Mouse (Mus musculus): Measurements from ENCODE around the gene Nrd1. TPM values are rescaled to one million over a fixed set of nuclear protein-coding genes. Genes with fewer than 3 reads are reported as not detected.

Nrd1 gene
- polyA plus RNA-seq (2015; fragmentation: Nextera tagmentation; extraction: Ambion mirVana): 72.4 and 75.4 TPM in 2 replicates

DNA sequence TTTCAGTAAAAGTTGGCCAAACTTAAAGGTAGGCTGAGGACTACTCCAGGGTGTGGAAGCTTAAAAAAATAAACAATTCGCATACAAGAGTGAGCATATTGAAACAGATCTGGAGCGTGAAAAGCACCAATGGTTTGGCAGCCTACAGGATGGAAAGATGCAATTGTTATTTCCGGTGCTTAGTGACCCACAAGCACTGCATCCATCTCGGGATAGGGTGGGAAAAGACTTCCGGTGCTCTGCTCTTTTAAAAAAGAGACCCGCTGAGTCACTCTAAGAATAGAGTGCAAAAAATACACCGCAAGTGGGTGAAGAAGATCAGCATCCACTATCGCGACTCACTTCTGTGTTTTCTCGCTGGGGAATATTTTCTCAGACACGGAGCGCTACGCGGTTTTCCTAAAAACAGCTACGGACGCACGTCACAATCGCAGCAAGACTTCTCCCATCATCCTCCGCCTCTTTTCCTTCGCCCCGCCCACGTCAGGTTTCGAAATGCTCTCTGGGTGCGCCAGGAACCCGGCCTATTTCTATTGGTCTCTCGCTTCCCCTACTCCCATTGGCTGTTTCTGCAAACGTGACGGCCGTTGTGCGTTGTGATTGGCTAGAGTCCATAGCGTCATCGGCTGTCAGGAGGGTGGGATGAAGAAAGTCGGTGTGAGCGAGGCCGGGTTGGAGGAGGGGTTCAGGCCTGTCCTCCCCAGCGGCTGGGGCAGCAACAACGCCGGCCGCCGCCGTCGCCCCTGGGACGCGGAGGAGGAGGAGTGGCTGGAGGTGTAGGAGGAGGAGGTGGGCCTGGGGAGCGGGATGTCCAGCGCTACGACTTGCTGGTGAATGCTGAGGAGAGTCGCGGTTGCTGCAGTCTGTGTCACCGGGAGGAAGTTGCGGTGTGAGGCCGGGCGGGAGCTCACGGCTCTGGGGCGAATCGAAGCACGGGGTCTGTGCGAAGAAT lies at the start of gene Nrd1:
TSS of gene Nrd1 (plus strand) at position 657 of the 952 bp plus-strand sequence.
- Histone ChIP-seq H3K9ac (peak within 1 kb of the TSS; percentile 87), H3K36me3 (peaks cover 9% of the 10 kb centered on the region; the same call in 1 of the 2 replicates), H3K9me3 (replicated peaks) (no peaks in the 10 kb centered on the region), H3K27me3 (no peaks in the 10 kb centered on the region), H3K4me3 (replicated peaks) (peak within 1 kb of the TSS; percentile 93), H3K4me2 (replicated peaks) (peak within 1 kb of the TSS; percentile 64), H3K4me1 (peaks cover 18% of the 10 kb centered on the region), H3K27ac (replicated peaks) (peak within 1 kb of the TSS; percentile 98)
- WGBS: under 1% methylated on average over 56 of the region's 58 CpGs
- peak; percentile 99 for ATAC-seq (ENCODE audit: insufficient number of reproducible peaks, low FRiP score, low TSS enrichment, low read depth)

DNA sequence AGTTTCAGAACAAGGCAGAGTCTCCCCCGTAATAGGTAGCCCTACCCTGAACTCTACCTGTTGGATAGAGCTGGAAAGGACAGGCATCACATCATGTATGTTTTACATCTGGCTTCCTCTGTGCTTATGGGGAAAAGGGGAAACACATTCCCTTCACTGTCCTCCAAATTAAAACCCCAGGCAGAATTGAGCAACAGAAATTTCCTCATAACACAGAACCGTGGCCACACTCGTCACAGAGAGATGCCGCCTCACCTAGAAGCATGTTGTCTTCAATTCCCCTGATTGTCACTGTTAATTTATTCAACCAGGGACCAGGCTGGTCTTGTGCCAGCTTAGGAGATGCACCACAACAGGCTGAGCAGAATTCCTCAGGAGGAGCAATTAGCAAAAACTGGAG lies 48.8 kb upstream of the Nrd1 start:
- no peak for ATAC-seq (ENCODE audit: insufficient number of reproducible peaks, low FRiP score, low TSS enrichment, low read depth)

DNA sequence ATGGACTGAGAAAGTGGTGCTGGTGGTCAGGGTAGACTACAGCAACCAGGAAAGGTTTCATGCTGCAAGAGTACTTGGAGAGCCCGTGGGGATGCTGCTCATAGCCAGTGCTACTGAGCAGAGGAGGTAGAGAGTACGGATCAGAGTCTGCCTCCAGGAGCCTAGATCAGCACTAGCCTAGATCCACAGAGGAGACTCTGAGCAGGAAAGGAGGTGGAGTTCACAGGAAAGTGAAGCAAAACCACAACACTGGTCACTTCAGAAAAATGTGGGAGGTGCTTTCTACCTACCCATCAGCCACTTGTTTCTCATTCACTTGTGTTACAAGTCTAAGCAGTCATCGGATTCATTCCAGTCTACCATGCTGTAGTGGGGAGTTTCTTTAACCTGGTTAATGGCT lies 40.8 kb upstream of the Nrd1 start:
- 89% methylated on average over 3 of the region's 3 CpGs for WGBS
- H3K9ac ChIP-seq: no peak overlapping the region
- no peaks in the 10 kb centered on the region for H3K36me3 ChIP-seq
- H3K4me1 ChIP-seq: no peaks in the 10 kb centered on the region
- H3K27me3 ChIP-seq: no peaks in the 10 kb centered on the region
- no peak overlapping the region for H3K4me3 ChIP-seq (replicated peaks)
- H3K27ac ChIP-seq (replicated peaks): no peak overlapping the region
- no peaks in the 10 kb centered on the region for H3K9me3 ChIP-seq (replicated peaks)
- H3K4me2 ChIP-seq (replicated peaks): no peak overlapping the region
- ATAC-seq (ENCODE audit: insufficient number of reproducible peaks, low FRiP score, low TSS enrichment, low read depth): no peak

More for the DNA sequence above, 48.8 kb upstream of the Nrd1 start:
- no peak overlapping the region for H3K27ac ChIP-seq (replicated peaks)
- no peak overlapping the region for H3K4me3 ChIP-seq (replicated peaks)
- H3K9me3 ChIP-seq (replicated peaks): no peaks in the 10 kb centered on the region
- no peaks in the 10 kb centered on the region for H3K36me3 ChIP-seq
- no peaks in the 10 kb centered on the region for H3K27me3 ChIP-seq
- H3K9ac ChIP-seq: no peak overlapping the region
- 68% methylated on average over 4 of the region's 4 CpGs for WGBS
- H3K4me2 ChIP-seq (replicated peaks): no peak overlapping the region
- no peaks in the 10 kb centered on the region for H3K4me1 ChIP-seq

DNA sequence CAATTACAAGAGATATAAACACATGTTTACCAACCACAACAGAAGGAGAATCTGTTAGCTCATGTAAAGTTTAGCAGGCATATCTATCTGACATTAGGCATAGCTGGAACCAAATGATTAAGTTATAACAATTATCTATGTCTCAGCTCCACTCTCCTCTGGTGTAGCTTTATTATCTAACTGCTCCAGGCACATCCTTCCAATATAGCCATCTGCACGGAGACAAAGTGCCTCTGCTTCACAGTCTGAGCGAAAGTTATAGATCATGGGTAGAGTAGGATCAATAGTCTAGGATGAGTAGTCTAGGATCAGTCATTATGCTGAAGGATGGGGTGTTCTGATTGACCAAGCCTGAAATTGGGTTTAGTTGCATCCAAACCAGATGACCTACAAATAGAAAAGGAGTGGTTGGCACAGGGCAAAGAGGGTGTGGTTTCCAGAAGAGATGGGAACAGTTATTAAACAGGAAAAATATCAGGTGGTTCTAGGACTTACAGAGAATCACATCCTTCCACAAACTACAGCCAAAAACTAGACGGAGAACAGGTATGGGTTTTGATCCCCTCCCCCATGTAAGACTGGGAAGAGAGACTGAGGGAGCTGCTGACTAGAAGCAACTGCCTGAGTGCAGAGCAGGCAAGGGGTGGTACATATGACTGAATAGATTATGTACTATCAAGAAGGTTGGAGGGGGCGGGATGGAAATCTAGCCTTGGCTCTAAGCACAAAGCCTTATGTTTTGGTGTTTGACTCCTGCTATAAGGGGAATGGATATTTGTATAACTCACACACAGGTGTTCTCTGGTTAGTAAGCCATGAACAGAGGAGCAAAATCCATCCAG lies 39.6 kb upstream of the Nrd1 start:
- Histone ChIP-seq H3K36me3 (no peaks in the 10 kb centered on the region), H3K27me3 (no peaks in the 10 kb centered on the region), H3K9me3 (replicated peaks) (no peaks in the 10 kb centered on the region), H3K4me3 (replicated peaks) (no peak overlapping the region), H3K4me1 (no peaks in the 10 kb centered on the region), H3K9ac (no peak overlapping the region), H3K4me2 (replicated peaks) (no peak overlapping the region), H3K27ac (replicated peaks) (no peak overlapping the region)
- ATAC-seq (ENCODE audit: insufficient number of reproducible peaks, low FRiP score, low TSS enrichment, low read depth): no peak
- WGBS: 82% methylated on average over 4 of the region's 4 CpGs

DNA sequence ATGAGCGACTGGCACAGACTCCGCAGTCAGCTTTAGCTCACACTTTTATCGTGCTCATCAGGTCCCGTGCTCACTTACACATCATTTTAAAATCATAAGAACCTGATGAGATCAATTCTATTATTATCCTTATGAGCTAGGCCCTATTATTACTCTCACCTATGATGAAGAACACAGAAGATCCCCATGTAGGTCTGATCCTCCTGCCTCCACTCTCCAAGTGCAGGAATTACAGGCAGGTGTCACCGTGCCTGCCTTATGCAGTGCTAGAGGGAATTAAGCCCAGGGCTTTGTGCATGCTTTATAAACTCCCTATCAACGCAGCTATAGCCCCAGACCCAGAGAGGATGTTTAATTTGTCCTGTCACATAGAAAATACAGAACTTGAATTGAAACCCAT lies 37.4 kb upstream of the Nrd1 start:
- H3K4me3 ChIP-seq (replicated peaks): no peak overlapping the region
- no peak overlapping the region for H3K9ac ChIP-seq
- H3K27me3 ChIP-seq: no peaks in the 10 kb centered on the region
- no peaks in the 10 kb centered on the region for H3K4me1 ChIP-seq
- H3K36me3 ChIP-seq: no peaks in the 10 kb centered on the region
- no peak for ATAC-seq (ENCODE audit: insufficient number of reproducible peaks, low FRiP score, low TSS enrichment, low read depth)
- 79% methylated on average over 6 of the region's 6 CpGs for WGBS
- H3K27ac ChIP-seq (replicated peaks): no peak overlapping the region
- no peaks in the 10 kb centered on the region for H3K9me3 ChIP-seq (replicated peaks)
- no peak overlapping the region for H3K4me2 ChIP-seq (replicated peaks)

DNA sequence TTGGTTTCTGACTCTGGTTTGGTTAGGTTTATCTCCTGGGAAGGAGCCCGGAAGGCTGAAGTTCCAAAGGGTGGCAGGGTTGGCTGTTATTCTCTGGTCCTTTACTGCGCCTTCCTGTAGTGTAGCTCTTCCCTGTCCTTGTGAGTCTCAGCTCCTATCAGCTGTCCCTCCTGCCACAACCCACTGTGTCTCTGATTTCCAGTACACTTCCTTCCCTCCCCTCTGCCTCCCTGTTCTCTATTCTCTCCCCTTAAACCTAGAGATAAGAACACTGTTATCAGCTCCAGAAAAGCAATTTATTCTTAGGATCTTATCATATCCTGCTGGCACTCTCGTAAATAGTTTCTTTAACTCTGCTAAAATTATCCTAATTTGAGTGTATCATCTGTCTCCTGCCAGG lies 30.9 kb upstream of the Nrd1 start:
- no peak overlapping the region for H3K4me2 ChIP-seq (replicated peaks)
- H3K36me3 ChIP-seq: no peaks in the 10 kb centered on the region
- no peak overlapping the region for H3K9ac ChIP-seq
- no peak for ATAC-seq (ENCODE audit: insufficient number of reproducible peaks, low FRiP score, low TSS enrichment, low read depth)
- H3K27me3 ChIP-seq: no peaks in the 10 kb centered on the region
- no peaks in the 10 kb centered on the region for H3K4me1 ChIP-seq
- H3K4me3 ChIP-seq (replicated peaks): no peak overlapping the region
- H3K27ac ChIP-seq (replicated peaks): no peak overlapping the region
- no peaks in the 10 kb centered on the region for H3K9me3 ChIP-seq (replicated peaks)
- WGBS: 74% methylated on average over 3 of the region's 3 CpGs

DNA sequence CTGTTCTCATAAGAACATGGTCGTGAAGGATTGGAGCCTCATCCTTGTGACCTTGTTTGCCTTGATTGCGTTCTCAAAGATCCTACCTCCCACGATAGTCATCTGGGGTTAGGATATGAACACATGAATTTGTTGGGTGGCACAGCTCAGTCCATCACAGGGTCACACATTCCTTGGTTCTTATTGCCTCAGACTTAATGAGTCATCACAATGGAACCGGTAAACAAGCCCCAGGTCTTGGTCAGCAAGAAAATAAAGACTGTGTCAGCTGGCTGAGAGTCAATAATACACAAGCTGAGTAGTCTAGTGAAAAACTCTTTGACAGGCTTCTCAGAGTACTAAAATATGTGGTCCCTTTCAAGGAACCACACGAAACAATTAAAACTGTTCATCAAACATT lies 29.4 kb upstream of the Nrd1 start:
- Histone ChIP-seq H3K27me3 (no peaks in the 10 kb centered on the region), H3K27ac (replicated peaks) (no peak overlapping the region), H3K4me2 (replicated peaks) (no peak overlapping the region), H3K9me3 (replicated peaks) (no peaks in the 10 kb centered on the region), H3K4me3 (replicated peaks) (no peak overlapping the region), H3K9ac (no peak overlapping the region), H3K36me3 (no peaks in the 10 kb centered on the region), H3K4me1 (no peaks in the 10 kb centered on the region)
- no peak for ATAC-seq (ENCODE audit: insufficient number of reproducible peaks, low FRiP score, low TSS enrichment, low read depth)
- 63% methylated on average over 5 of the region's 5 CpGs for WGBS

DNA sequence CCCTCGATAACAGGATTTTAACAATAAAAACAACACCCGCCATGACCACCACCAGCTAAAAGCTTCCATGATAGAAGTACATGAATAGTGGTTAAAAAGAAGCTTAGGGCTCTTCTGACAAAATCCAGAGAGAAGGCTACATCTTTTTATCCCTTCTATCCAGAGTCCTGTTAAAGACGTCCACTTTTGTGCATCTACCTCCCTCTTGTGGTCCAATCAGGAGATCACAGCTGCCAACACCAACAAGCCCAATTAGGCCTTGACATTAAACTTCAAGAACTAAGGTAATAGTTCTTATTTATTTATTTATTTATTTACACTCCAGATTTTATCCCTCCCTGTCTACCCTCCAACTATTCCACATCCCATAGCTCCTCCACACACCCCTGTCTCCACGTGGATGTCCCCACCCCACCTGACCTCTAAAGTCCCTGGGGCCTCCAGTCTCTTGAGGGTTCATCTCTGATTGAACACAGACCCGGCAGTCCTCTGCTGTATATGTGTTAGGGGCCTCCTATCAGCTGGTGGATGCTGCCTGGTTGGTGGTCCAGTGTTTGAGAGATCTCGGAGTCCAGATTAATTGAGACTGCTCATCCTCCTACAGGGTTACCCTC lies 23.9 kb upstream of the Nrd1 start:
- Histone ChIP-seq H3K27me3 (no peaks in the 10 kb centered on the region), H3K9me3 (replicated peaks) (no peaks in the 10 kb centered on the region), H3K9ac (no peak overlapping the region), H3K4me1 (no peaks in the 10 kb centered on the region), H3K4me2 (replicated peaks) (no peak overlapping the region), H3K27ac (replicated peaks) (no peak overlapping the region), H3K4me3 (replicated peaks) (no peak overlapping the region), H3K36me3 (no peaks in the 10 kb centered on the region)
- ATAC-seq (ENCODE audit: insufficient number of reproducible peaks, low FRiP score, low TSS enrichment, low read depth): no peak
- WGBS: 43% methylated on average over 6 of the region's 6 CpGs

DNA sequence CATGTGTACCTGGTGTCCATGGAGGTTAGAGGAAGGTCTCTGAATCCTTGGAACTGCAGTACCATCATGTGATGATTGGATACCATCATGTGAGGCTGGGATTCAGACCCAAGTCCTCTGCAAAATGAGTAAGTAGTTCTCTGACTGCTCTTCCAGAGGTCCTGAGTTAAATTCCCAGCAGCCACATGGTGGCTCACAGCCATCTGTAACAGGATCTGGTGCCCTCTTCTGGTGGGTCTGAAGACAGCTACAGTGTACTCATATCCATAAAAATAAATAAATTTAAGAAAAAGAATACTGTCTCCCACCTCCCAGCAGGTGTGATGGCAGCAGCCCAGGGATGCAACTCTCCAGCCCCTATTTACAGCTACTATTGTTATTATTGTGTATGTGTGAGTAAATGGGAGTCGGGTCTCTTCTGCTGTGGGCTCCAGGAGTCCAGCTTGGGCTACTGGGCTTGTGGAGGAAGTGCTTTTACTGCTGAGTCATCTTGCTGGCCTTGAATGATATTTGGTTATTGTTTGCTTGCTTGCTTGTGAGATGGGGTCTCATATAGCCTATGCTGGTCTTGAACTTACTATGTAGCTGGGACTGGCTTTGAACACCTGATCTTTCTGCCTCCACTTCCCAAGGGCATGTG lies 13.5 kb upstream of the Nrd1 start:
- no peaks in the 10 kb centered on the region for H3K36me3 ChIP-seq
- H3K9ac ChIP-seq: no peak overlapping the region
- 93% methylated on average over 1 of the region's 1 CpGs for WGBS
- no peaks in the 10 kb centered on the region for H3K27me3 ChIP-seq
- H3K27ac ChIP-seq (replicated peaks): no peak overlapping the region
- ATAC-seq (ENCODE audit: insufficient number of reproducible peaks, low FRiP score, low TSS enrichment, low read depth): no peak
- H3K4me3 ChIP-seq (replicated peaks): no peak overlapping the region
- H3K9me3 ChIP-seq (replicated peaks): no peaks in the 10 kb centered on the region
- no peaks in the 10 kb centered on the region for H3K4me1 ChIP-seq
- H3K4me2 ChIP-seq (replicated peaks): no peak overlapping the region

DNA sequence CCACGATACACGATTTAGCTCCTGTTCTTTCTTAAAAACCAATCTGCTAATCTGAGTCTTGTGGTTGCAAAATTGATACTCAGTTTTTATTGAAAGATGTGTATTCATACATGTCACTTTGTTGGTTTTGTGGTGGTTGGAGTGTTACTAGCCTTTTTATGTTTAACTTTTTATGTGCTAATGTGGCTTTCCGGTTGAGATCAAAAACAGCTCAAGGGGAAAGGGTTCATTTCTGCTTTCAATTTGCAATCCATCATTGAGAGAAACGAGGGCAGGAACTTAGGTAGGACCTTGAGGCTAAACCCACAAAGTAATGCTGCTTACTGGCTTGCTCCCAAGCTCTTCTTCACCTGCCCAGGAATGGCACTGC lies 13.0 kb upstream of the Nrd1 start:
- H3K27ac ChIP-seq (replicated peaks): no peak overlapping the region

DNA sequence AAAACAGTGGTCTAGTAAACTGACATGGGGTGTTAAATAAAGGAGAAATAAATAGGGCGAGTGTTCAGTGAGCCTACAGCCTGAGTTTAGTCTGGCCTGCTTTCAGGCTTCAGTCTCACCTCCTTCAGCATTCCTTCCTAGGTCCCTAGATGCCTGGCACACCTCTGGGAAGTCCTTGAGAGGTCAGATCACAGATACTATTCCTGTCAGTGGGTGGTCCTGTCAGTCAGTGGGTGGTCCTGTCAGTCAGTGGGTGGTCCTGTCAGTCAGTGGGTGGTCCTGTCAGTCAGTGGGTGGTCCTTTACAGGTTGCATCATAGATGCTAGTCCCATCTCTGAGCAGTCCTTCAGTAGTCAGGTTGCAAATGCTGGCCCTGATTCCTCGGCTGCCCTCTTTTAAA lies 11.0 kb upstream of the Nrd1 start:
- ATAC-seq (ENCODE audit: insufficient number of reproducible peaks, low FRiP score, low TSS enrichment, low read depth): no peak
- no peaks in the 10 kb centered on the region for H3K36me3 ChIP-seq
- no peak overlapping the region for H3K4me3 ChIP-seq (replicated peaks)
- H3K9me3 ChIP-seq (replicated peaks): no peaks in the 10 kb centered on the region
- no peaks in the 10 kb centered on the region for H3K27me3 ChIP-seq
- H3K4me2 ChIP-seq (replicated peaks): no peak overlapping the region
- H3K9ac ChIP-seq: no peak overlapping the region
- WGBS: 67% methylated on average over 2 of the region's 2 CpGs
- H3K27ac ChIP-seq (replicated peaks): no peak overlapping the region
- no peaks in the 10 kb centered on the region for H3K4me1 ChIP-seq

More for the DNA sequence above, 13.0 kb upstream of the Nrd1 start:
- Histone ChIP-seq H3K4me3 (replicated peaks) (no peak overlapping the region), H3K36me3 (no peaks in the 10 kb centered on the region), H3K27me3 (no peaks in the 10 kb centered on the region), H3K9me3 (replicated peaks) (no peaks in the 10 kb centered on the region), H3K9ac (no peak overlapping the region), H3K4me2 (replicated peaks) (no peak overlapping the region), H3K4me1 (no peaks in the 10 kb centered on the region)
- 52% methylated on average over 4 of the region's 4 CpGs for WGBS
- no peak for ATAC-seq (ENCODE audit: insufficient number of reproducible peaks, low FRiP score, low TSS enrichment, low read depth)

Measured in embryonic facial prominence, embryonic 15.5 days (tissue).